Mouse (Mus musculus) kidney, postnatal 4 days (tissue): ENCODE results near the gene Sox1.

ENCODE experiments used
- DNase-seq, 2 experiments: peaks; one replicate each; pipeline ENCODE4 v3.0.0; 2021; ENCODE audit warnings: mixed read lengths in 2 of 2

Sox1 gene

GRCm38 (mm10) chr8:12427346-12427745 is 32.3 kb downstream of the Sox1 start:
- DNase-seq: no peak

DNA sequence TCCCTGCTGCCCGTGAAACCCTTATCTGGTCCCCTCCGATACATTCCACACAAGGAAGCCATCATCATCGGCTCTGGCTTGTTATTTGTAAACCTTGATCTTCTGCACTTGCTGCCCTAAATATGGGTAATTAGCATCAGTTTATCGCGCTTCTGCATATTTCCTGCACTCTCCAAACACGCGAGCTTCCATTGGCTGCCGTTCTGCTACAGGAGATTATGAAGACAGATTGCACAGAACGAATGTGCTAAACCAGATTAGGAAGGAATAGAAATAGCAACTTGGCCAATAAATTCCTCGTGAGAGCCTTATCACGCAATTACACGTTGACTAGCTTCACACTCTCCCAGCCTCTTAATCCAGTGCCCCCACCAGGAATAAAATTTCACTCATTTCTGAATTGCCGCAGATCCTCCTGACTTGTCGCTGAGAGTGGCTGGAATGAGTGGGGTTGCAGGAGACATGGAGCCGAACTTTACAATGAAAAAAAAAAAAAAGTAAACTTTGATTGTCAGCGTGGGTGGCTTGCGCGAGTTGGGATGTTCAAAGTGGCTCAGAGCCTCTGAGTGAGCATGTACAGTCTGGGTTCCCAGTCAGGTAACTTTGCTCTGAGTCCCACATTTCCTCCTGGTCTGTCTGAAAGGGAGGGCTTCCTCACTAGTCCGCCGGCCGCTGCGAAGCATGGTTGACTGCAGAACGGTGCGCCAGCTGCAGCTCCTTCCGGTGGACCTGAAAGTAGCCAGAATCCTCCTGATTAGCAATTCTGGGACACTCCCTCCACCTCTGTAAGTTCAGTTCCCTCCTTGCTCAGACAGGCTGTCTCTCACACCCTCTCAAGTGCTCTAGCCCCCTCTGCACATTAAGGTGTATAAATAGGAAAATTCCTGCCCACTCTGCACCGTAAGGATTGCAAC is 33.0 kb downstream of the Sox1 start:
- DNase-seq: peak; percentile 30 to 55

GRCm38 (mm10) chr8:12428931-12429330 is 33.8 kb downstream of the Sox1 start:
- no peak for DNase-seq

DNA sequence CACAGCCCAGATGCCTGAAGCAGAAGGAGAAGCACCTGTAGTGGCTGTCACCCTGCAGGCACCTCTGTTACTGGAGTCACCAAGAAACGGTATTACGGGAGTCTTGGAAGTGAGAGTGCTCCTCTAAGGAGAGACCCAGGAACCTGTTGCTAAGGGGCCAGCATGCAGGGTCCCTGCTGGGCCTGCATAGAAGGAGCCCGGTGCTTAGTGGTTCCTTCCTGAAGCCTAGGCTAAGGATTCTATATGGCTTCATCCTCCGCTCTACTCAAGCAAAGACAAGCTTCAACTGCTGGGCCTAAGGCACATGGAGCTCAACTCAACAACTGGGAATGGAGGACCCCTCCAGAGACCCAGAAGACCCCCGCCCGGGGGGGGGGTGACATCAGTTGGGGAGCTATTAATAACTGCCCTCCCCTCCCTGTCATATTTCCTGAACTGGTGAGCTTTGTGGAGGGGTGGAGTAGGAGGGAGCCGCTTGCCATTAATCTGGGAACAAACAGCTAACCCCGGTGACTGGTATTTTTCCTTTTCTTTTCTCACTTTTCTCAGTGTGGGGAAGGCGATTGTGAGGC is 34.6 kb downstream of the Sox1 start:
- DNase-seq: no peak

GRCm38 (mm10) chr8:12430173-12430899 is 35.2 kb downstream of the Sox1 start:
- peak; percentile 37 to 57 for DNase-seq

DNA sequence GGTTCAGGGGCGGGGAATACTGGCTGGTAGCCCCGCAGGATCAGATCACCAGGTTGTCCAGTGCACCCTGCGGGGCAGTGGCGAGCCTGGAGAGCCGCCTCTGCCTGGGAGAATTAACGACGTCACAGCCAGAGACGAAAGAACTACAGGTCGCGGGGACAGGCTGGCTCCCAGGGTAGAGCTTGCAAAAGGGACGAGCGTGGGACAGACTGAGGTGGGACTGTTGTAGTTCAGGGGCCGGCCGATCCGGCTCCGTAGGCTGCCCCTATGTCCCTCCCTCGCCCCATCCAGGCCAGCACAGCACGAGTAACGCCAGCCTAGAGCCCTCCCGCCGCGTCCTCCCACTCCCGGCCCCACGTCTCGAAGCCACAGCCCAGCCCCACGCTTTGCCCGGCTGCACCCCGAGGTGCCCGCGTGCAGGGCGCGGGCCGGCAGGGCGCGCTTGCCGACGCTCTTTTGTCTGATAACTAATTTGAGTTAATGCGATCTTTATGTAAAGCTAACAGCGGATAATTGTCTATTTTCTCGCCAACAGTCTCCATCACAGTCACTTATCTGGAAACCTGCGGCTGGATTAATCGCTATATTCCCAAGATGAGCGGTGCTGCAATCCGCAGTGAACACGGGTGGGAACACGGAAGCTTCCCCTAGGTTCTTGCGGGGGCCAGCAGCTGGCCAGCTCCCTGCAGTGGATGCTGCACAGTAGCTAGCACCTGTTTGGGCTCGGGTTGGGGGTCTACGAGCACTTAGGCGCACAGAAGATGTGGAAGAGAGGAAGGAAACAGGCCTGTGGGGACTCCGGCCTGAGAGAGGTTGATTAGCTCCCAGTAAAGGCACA is 36.0 kb downstream of the Sox1 start:
- no peak for DNase-seq

- DNase-seq: no peak
These were observed 36.6 kb downstream of the Sox1 start for GRCm38 (mm10) chr8:12431738-12432055.

GRCm38 (mm10) chr8:12432546-12432945 is 37.5 kb downstream of the Sox1 start:
- DNase-seq: no peak

GRCm38 (mm10) chr8:12434771-12435170 is 39.7 kb downstream of the Sox1 start:
- no peak for DNase-seq

- DNase-seq: no peak
These were observed 42.9 kb downstream of the Sox1 start for GRCm38 (mm10) chr8:12438021-12438420.

DNA sequence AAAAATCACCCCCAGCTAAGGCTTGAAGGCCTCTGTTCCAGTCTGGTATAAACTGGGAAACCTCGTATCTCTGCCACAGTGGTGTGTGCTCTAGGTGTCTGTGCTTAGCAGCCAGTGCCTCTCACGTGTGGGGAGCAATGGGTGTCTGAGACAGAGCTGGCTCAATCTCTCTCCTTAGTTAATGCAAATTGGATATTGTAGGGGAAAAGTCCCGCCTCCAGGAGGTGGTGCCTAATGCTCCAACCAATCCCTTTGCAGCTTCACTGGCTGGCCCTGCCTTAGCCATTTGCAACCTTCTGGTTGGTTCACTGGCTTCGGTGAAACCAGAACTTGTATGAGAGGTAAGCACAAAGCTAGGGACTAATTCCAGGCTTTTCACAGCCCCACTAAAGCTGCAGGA is 43.9 kb downstream of the Sox1 start:
- peak; percentile 49 to 60 for DNase-seq

GRCm38 (mm10) chr8:12439846-12440245 is 44.8 kb downstream of the Sox1 start:
- DNase-seq: no peak

DNA sequence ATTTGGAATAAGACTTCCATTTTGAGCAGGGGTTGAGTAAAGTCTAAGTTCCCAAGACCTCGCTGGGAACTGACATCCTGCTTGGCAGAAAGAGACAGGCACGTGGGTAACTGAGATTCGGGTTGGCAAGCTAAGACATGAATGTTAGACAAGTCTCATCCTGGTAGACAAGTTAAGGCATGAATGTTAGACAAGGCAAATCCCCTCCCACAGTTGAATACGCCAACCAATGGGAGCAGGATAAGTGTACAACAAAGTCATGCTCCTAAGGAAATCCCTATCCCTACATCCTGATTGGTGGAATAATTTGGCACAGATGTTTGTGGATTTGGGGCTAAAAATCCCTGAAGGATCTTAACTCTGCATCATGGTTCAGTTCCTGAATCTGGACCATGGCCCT is 45.9 kb downstream of the Sox1 start:
- no peak for DNase-seq

DNA sequence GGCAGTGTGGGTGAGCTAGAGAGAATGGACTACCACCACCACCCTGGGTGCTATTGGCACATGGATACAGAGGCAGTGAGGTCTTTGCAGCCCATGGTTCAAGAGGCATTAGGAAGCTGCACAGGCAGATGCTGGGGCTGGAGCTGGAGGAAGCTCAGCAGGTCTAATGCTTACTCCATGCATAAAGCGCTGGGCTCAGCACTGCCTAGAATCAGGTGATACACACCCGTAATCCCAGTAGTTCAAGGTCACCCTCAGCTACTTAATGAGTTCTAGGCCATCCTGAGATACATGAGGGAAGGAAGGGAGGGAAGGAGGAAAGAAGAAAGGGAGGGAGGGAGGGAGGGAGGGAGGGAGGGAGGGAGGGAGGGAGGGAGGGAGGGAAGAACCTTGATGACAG is 50.2 kb downstream of the Sox1 start:
- no peak for DNase-seq

DNA sequence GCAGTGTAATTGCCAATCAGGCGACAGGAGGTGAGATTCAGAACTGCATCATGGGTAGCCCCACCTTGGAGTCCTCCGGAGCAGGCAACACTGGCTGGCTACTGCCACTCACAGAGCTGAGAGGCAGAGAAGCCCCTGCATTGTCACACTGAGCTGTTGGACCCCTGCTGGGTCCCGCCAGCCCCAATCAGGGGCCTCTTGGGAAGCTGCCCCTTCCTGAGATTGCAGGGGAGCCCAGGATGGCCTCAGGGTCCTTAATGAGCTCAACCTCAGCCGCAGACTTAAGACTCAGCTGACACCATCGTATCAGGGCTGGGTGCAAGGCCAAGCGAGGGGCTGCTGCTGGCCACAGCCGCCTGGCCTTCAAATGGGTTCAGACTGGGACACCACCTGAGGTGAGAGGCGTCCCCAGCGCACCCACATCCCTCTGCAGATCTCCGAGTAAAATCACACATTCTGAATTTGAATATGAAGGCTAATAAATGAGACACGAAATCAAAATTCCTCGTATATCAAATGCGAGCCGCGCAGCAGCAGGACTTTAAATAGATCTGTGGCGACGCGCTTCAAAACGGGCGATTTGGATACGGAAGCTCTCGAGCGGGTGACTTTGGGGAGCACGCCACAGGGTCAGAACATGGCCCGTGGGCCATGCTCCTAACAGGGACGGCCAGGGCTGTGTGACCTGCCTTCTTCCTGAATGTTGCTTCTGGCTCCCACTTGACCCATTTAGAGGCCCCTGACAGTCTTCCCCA is 51.0 kb downstream of the Sox1 start:
- no peak for DNase-seq
